Comparison of ENCODE assay signal across 11 mouse cellular contexts in the genomic region with DNA sequence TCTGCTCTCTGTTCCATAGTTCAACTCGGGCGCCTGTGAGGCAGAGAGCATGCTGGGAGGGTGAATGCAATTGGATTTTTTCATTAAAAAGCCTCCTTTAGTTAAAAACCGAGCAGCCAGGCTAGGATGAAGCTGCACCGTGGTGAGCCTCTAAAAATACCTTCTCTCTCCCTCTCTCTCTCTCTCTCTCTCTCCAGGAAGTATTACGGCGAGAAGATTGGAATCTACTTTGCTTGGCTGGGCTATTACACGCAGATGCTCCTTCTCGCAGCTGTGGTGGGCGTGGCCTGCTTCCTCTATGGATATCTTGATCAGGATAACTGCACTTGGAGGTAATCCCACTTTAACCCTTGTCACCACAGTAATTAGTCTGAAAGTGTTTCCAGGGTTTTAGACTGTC.
DNase-seq lines count a peak whose midpoint lies in the region; ATAC-seq lines count a peak whose summit lies in the region.
"Had no signal": no experiment of that assay in that cellular context is flagged by ENCODE, and none has a peak within 500 bp of the region (broad histone marks: within the 10 kb centered on the region; RNA-seq: fewer than 3 reads in every experiment).

No protein-coding gene starts in this region.

- intact Hi-C loops in left cerebral cortex, postnatal 25 days (cut with DNase I), result no loop called here

- no peaks in the 10 kb centered on the region for H3K9me3 ChIP-seq in midbrain, embryonic 12.5 days
- no peaks in the 10 kb centered on the region for H3K9me3 ChIP-seq in midbrain, embryonic 10.5 days (replicated peaks)

- H3K9ac ChIP-seq in midbrain, embryonic 12.5 days (replicated peaks), result no peak overlapping the region

- 0 out of 2 replicates have a peak overlapping the region, but pooled peaks have one; percentile 39 for H3K27ac ChIP-seq in midbrain, embryonic 12.5 days (replicated peaks)
- H3K27ac ChIP-seq in midbrain, embryonic 10.5 days (replicated peaks), result no peak overlapping the region

- DNase-seq in cerebellum, postnatal 10 days, result peak; percentile 58 to 60
- no peak for DNase-seq in cerebellum, adult 11 months
- no peak for DNase-seq in midbrain, embryonic 10.5 days (ENCODE audit: low spot score)
- peak; percentile 32 to 51 for DNase-seq in left cerebral cortex, postnatal 25 days (ENCODE audit: low spot score in 2 of 2)
- peak; percentile 40 for DNase-seq in right cerebral cortex, postnatal 4 days
- DNase-seq in layer of hippocampus, adult 11-12 months (ENCODE audit: low spot score), result no peak
- DNase-seq in thymus, postnatal 0 days (ENCODE audit: low spot score), result no peak
- DNase-seq: cerebellum, adult 2 months; heart, adult 18-20 months; liver had no signal

- no peak overlapping the region for H3K4me2 ChIP-seq in midbrain, embryonic 12.5 days (replicated peaks)

- no peak overlapping the region for H3K4me3 ChIP-seq in midbrain, embryonic 12.5 days
- no peak overlapping the region for H3K4me3 ChIP-seq in midbrain, embryonic 10.5 days

- no peak for ATAC-seq in midbrain, embryonic 12.5 days (ENCODE audit: low FRiP score, low read depth)

- H3K27me3 ChIP-seq in midbrain, embryonic 12.5 days, result no peaks in the 10 kb centered on the region
- H3K27me3 ChIP-seq in midbrain, embryonic 10.5 days (ENCODE audit: low read depth, poor library complexity, severe bottlenecking), result no peaks in the 10 kb centered on the region

- peaks cover 8% of the 10 kb centered on the region; the same call in 1 of the 2 replicates for H3K4me1 ChIP-seq in midbrain, embryonic 12.5 days
- H3K4me1 ChIP-seq in midbrain, embryonic 10.5 days, result no peaks in the 10 kb centered on the region

- 52% methylated on average over 9 of the region's 9 CpGs for WGBS in midbrain, embryonic 12.5 days
- 70% methylated on average over 9 of the region's 9 CpGs for WGBS in midbrain, embryonic 10.5 days

- H3K36me3 ChIP-seq in midbrain, embryonic 12.5 days, result peaks cover 9% of the 10 kb centered on the region; the same call in 1 of the 2 replicates
- H3K36me3 ChIP-seq in midbrain, embryonic 10.5 days, result peaks cover 48% of the 10 kb centered on the region

Comparison
In these comparisons a context has a peak if more than half of its experiments do, and no peak if none do; other contexts are left out.
1. DNase-seq: peak in cerebellum, postnatal 10 days (2 of 2), left cerebral cortex, postnatal 25 days (2 of 2) and right cerebral cortex, postnatal 4 days (single experiment); none in cerebellum, adult 11 months (single experiment), midbrain, embryonic 10.5 days (single experiment), layer of hippocampus, adult 11-12 months (single experiment) and thymus, postnatal 0 days (single experiment).